Mouse (Mus musculus): ENCODE data around the gene Kcnj6.

DNA sequence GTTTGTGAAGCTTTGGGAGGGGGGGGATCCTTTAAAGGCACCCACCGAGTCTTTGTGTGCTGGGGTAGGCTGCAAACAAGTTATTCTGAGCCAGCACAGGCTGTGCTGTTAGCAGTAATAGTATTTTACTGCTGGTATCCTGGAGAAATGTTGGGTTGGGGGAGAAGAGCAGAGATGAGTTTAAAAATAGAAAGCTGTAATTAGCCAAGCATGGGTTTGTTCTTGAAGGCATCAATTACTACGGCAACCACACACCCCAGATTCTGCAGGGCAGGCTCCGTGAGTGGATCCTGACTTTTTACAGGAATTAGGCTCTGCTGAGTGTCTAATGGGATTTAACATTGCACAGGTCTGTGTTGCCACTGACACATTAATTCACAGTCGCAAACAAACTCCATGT is 278.6 kb downstream of the Kcnj6 start:
- TF ChIP-seq CTCF (IDR thresholded peaks at IDR 0.05; ENCODE audit: control insufficient read depth, insufficient read depth, insufficient replicate concordance, low read depth, low read length) (no peak), POLR2A (IDR thresholded peaks at IDR 0.05; ENCODE audit: control insufficient read depth, low read depth, low read length) (no peak)
